Mouse (Mus musculus) forebrain, embryonic 15.5 days (tissue): ENCODE results near the gene Abraxas2. TPM values are rescaled to one million over a fixed set of nuclear protein-coding genes. Genes with fewer than 3 reads are reported as not detected.

Experiments used
- ATAC-seq: fragments of 200-750 bp; cut with Nextera tagmentation; replicated peaks from 2 replicates; pipeline ENCODE4 v1.8.0; 2017; ENCODE audit warnings: mild to moderate bottlenecking, moderate TSS enrichment, moderate library complexity
- H3K27ac ChIP-seq: fragments of 300-500 bp; sonication (generic); replicated peaks from 2 replicates; pipeline ENCODE4 v1.5.1; 2015; ENCODE audit warnings: mild to moderate bottlenecking, inconsistent platforms
- H3K27me3 ChIP-seq: fragments of 300-500 bp; sonication (generic); 2 replicates; pipeline ENCODE4 v1.6.1; 2015; ENCODE audit warnings: inconsistent platforms
- H3K36me3 ChIP-seq: fragments of 300-500 bp; sonication (generic); 2 replicates; pipeline ENCODE4 v1.6.1; 2015; ENCODE audit warnings: mild to moderate bottlenecking, inconsistent platforms
- H3K4me1 ChIP-seq: fragments of 300-500 bp; sonication (generic); 2 replicates; pipeline ENCODE4 v1.6.1; 2015; ENCODE audit warnings: inconsistent platforms
- H3K4me2 ChIP-seq: fragments of 300-500 bp; sonication (generic); replicated peaks from 2 replicates; pipeline ENCODE4 v1.6.1; 2015; ENCODE audit warnings: mild to moderate bottlenecking, inconsistent platforms
- H3K4me3 ChIP-seq: fragments of 300-500 bp; sonication (generic); 2 replicates; pipeline ENCODE4 v1.5.1; 2015; ENCODE audit warnings: mild to moderate bottlenecking, inconsistent platforms
- H3K9ac ChIP-seq: fragments of 300-500 bp; sonication (generic); replicated peaks from 2 replicates; pipeline ENCODE4 v1.6.1; 2015; ENCODE audit warnings: mild to moderate bottlenecking, inconsistent platforms
- H3K9me3 ChIP-seq: fragments of 300-500 bp; sonication (generic); 2 replicates; pipeline ENCODE4 v1.6.1; 2016; ENCODE audit warnings: inconsistent platforms
- WGBS: fragments of 180-500 bp; shearing (Covaris S2); methylation state at CpG from one replicate; pipeline ENCODE4 v1.1.7; 2015; ENCODE audit warnings: mixed read lengths; 5-methylcytosine and 5-hydroxymethylcytosine counted together
- polyA plus RNA-seq: library from polyadenylated mRNA; unstranded; fragments of >200 nt; fragmentation: Nextera tagmentation; extraction: Ambion mirVana; gene quantifications from 2 replicates; pipeline ENCODE4 v1.2.1, GENCODE M21; 2015

The Abraxas2 gene
- 40.0 and 42.6 TPM in 2 replicates for polyA plus RNA-seq

DNA sequence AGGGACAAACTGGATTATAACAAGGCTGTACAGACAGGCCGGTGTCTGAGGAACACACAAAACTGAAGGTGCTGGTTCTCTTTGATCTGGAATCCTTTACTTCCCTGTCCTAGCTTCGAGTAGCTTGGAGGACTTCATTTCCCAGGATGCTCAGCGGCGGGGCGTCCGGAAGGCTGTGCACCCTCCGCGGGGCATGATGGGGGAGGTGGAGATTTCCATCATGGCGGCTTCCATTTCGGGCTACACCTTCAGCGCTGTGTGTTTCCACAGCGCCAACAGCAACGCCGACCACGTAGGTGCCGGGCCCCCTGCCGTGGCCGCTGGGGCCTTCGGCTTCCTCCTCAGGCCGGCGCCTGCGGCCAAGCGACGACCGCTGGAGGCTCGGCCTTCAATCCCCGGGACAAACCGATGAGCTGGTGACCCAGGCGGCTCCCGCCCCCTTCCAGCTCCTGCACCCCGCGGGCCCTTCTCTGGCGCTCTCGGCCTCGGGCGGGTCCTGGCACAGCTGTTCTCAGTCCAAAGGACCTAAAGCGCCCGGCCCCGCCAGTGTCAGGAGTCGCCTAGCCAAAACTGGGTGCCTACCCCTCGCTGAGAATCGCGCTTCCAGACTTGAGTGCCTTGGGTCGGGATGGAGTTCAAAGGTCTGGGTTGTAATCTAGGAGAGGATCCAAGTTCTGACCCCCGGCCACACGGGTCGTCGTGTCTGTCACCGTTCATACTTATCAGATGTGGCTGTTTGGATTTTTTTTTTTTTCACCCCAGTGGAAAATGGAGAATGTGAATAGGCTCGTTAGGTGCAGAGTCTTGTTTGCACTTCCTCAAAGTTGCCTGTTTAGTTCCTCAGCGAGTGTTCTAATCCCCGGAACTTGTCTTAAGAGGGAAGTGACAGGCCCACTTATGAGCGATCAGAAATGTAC is at the start of gene Abraxas2:
Abraxas2 (plus strand) TSS at position 184 of the 917 bp plus-strand sequence.
- Histone ChIP-seq H3K4me3 (peak within 1 kb of the TSS; percentile 94), H3K27ac (peak within 1 kb of the TSS; percentile 80), H3K9me3 (no peaks in the 10 kb centered on the region), H3K27me3 (no peaks in the 10 kb centered on the region), H3K36me3 (no peaks in the 10 kb centered on the region), H3K4me1 (peaks cover 17% of the 10 kb centered on the region), H3K4me2 (peak within 1 kb of the TSS; percentile 70), H3K9ac (peak within 1 kb of the TSS; percentile 91)
- peak; percentile 97 for ATAC-seq
- 1% methylated on average over 53 of the region's 53 CpGs for WGBS

DNA sequence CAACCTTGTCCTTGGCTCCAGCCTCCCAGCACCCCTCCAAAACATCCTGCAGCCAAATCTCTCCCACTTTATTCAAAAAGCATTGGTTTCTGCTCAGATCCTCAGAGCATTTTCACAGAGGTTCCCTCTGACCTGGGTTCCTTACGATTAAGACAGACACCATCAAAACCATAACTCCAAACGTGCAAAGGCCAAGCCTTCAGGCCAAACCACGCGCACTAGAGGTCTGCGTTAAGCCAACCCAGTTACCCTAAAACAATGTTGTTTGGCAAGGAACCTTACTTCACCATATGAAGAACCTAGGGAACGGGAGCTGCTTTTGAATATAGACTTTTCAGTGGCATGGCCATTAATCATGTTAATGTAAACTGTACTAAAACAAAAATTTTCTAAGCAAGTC is 49.3 kb upstream of the Abraxas2 start:
- H3K9ac ChIP-seq = 0 out of 2 replicates have a peak overlapping the region, but pooled peaks have one; percentile 27
- no peaks in the 10 kb centered on the region for H3K27me3 ChIP-seq
- peaks cover 86% of the 10 kb centered on the region for H3K4me1 ChIP-seq
- WGBS = 13% methylated on average over 6 of the region's 6 CpGs
- H3K4me2 ChIP-seq = peak overlapping the region; percentile 76
- no peak overlapping the region for H3K4me3 ChIP-seq
- H3K9me3 ChIP-seq = no peaks in the 10 kb centered on the region
- peak overlapping the region; percentile 88 for H3K27ac ChIP-seq
- H3K36me3 ChIP-seq = no peaks in the 10 kb centered on the region
- ATAC-seq = no peak

DNA sequence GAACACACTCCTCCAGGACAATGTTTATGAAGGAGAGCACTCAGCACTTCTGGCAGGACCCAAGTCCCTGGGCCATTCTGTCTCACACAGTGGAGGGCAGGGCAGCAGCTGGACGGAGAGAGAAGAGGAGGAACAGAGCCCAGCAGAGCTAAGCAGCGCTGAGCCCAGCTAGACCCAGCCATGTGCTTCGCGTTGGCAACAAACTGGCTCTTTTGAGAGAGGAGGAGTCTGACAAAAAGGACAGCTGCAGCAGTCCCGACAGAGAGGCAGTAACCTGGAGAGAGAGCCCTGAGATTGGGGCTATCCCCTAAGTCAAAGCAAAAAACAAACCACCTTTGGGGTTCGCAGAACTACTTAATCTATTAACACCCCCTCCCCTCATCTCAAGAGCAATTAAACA is 48.7 kb upstream of the Abraxas2 start:
- Histone ChIP-seq H3K27ac (peak overlapping the region; percentile 88), H3K4me1 (peaks cover 83% of the 10 kb centered on the region), H3K4me2 (peak overlapping the region; percentile 76), H3K27me3 (no peaks in the 10 kb centered on the region), H3K4me3 (0 out of 2 replicates have a peak overlapping the region, but pooled peaks have one; percentile 4), H3K9ac (peak overlapping the region; percentile 2; the same call in 1 of the 2 replicates), H3K36me3 (no peaks in the 10 kb centered on the region), H3K9me3 (no peaks in the 10 kb centered on the region)
- ATAC-seq = peak; percentile 46
- WGBS = 10% methylated on average over 6 of the region's 6 CpGs

DNA sequence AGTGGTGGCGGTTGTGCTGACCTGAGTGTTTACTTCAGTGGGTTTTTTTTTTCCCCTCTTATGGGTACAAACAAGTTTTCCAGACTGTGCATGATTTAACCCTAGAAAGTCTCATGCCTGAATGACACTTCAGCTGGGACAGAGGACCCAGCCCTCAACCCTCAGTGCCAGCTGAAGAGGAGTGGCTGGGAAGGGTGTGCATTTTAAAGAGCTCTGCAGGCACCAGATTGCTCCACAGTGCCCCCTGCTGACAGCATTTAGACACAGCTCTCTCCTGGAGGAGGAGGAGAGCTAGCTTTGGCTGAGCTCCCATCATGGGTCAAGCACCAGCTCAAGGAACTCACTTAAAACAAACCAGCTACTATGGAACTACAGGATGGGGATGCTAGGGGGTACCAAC is 48.1 kb upstream of the Abraxas2 start:
- H3K36me3 ChIP-seq = no peaks in the 10 kb centered on the region
- H3K9me3 ChIP-seq = no peaks in the 10 kb centered on the region
- H3K9ac ChIP-seq = 0 out of 2 replicates have a peak overlapping the region, but pooled peaks have one; percentile 2
- peaks cover 79% of the 10 kb centered on the region for H3K4me1 ChIP-seq
- ATAC-seq = peak; percentile 39; the same call in 1 of the 2 replicates
- no peaks in the 10 kb centered on the region for H3K27me3 ChIP-seq
- 45% methylated on average over 1 of the region's 1 CpGs for WGBS
- H3K27ac ChIP-seq = peak overlapping the region; percentile 88
- peak overlapping the region; percentile 76 for H3K4me2 ChIP-seq
- 0 out of 2 replicates have a peak overlapping the region, but pooled peaks have one; percentile 80 for H3K4me3 ChIP-seq

DNA sequence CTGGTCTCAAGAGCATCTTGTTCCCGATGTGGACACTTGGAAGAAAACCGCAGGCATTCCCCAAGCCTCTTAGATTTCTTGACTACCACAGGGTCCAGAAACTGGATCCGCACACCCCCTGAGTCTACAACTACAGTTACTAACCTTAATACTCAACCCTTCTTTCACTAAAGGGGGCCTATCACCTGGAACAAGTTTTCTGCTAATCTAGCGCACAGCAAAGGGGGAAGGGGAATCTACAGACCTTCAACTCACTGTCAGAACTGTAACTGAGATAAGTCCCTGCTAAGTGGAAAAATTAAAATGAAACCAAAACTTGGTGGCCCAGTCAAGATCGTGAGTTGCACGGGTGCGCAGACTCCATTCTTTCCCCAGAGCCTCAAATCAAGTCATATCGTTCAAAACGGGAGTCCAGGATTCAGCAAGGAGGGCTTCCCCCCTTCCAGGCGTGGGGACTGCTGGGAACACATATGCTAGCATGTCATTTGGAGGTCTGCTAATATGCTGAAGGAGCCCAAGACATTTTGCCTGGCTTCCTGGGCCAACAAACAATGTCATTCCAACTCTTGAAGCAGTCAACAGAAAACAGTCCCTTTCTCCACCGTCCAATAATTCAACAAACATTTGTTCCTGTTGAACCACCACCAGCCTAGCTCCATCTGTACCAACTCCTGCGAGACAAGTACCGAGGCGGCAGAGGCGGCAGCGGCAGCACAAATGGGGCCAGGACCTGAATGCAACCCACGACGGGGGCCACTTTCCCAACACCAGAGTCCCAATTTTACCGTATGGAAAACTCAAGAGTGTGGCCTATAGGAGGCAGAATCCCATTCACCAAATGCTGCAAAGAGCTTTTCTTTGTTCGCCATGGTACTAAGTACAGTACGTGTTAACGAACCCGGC is 47.1 kb upstream of the Abraxas2 start:
- no peak for ATAC-seq
- no peaks in the 10 kb centered on the region for H3K27me3 ChIP-seq
- H3K9me3 ChIP-seq = no peaks in the 10 kb centered on the region
- peak overlapping the region; percentile 80 for H3K4me3 ChIP-seq
- 9% methylated on average over 23 of the region's 23 CpGs for WGBS
- H3K4me2 ChIP-seq = peak overlapping the region; percentile 76
- peak overlapping the region; percentile 92 for H3K27ac ChIP-seq
- H3K9ac ChIP-seq = peak overlapping the region; percentile 80
- H3K4me1 ChIP-seq = peaks cover 74% of the 10 kb centered on the region
- no peaks in the 10 kb centered on the region for H3K36me3 ChIP-seq

DNA sequence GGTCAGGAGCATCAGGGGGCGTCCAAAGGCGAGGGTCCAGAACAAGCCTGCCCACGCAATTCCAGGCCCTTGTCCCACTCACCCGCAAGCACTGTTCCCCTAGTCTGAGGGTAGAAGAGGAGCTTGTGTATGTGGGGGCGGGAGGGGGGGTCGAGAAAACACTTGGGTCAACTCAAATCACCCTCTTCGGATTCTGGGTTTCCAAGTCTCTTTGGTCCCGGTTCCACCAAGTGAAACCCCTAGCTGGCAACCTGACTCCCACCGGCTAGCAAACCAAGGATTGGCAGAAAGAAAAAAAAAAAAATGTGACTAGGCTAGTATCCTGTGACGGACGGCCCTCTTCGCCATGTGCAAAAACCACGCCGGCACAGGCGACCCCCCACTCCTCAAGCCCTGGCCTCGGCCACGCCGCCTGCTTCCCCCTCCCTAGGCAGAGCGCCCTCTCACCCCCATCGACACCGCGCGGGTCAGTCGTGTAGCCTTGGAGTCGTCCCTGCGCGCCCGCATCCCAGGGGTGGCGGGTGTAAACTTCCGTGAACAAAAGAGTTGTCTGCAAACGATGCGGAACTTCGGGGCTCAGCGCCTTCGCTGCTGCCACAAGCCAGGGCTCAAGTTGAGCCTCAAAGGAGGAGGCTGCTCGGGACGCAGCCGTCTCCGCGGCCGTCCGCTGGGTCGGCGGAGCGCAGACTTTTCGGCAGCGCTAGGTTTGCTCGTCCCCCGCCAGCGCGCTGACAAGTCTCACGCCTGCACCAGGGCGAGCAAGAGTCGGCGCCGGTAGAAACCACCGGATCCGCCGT is 46.2 kb upstream of the Abraxas2 start:
- Histone ChIP-seq H3K9ac (peak overlapping the region; percentile 80), H3K27ac (peak overlapping the region; percentile 92), H3K4me3 (peak overlapping the region; percentile 80), H3K4me1 (peaks cover 68% of the 10 kb centered on the region), H3K36me3 (no peaks in the 10 kb centered on the region), H3K4me2 (peak overlapping the region; percentile 76), H3K9me3 (no peaks in the 10 kb centered on the region), H3K27me3 (no peaks in the 10 kb centered on the region)
- peak; percentile 14 for ATAC-seq
- under 1% methylated on average over 59 of the region's 59 CpGs for WGBS

DNA sequence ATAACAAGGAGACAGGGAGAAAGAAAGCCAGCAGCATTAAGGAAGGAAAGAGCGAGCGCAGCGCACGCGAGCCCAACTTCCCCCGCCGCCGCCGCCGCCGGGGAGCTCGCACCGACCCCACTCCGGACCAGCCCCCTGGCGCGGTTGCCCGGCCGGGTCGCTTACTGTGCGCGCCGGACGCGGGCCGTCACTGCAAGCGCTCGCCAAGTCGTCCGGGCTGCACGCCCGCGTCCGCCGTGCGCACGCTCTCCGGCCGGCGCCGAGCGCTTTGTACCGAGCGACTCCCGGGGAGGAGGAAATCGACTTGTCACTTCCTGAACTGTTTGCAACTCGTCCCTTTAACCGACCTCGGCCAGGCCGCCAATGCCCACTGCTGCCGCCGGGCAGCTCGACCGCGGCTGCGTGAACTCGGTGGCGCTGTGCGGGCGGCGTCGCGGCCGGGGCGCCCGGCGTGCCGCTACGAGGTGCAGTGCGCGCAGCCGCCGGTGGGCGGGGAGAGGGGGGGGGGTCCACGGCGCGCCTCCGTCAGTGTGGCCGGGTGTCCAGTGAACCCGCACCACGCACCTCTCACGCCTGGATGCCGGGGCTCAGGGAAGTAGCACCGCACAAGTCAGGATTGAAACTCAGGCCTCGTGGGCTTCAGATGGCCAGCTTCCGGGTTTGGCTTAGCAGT is 45.5 kb upstream of the Abraxas2 start, which contains the start of gene Fam53b:
Fam53b (minus strand) TSS at position 471 of the 673 bp plus-strand sequence.
- WGBS = under 1% methylated on average over 84 of the region's 85 CpGs
- peak within 1 kb of the TSS; percentile 92 for H3K27ac ChIP-seq
- peak within 1 kb of the TSS; percentile 80 for H3K9ac ChIP-seq
- H3K4me2 ChIP-seq = peak within 1 kb of the TSS; percentile 76
- peak within 1 kb of the TSS; percentile 80 for H3K4me3 ChIP-seq
- H3K36me3 ChIP-seq = no peaks in the 10 kb centered on the region
- H3K9me3 ChIP-seq = no peaks in the 10 kb centered on the region
- ATAC-seq = peak; percentile 49
- H3K4me1 ChIP-seq = peaks cover 60% of the 10 kb centered on the region
- H3K27me3 ChIP-seq = no peaks in the 10 kb centered on the region

DNA sequence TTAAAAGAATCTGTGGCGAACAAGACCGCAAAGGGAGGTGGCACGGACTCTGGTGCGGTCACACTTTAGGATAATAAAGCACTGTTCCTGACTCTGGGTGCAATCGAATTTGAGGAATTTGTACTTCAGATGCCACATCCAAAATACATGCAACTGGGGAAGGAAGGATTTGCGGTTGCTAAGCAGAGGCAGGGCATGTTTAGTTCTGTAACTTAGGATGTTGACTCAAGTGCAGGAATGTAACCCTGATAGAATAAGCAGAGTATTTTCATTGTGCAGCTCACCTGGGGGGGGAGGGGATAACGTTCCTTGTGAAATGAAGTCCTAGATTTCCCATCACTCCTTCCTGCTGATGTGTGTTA is 45.0 kb upstream of the Abraxas2 start:
- Histone ChIP-seq H3K4me3 (peak overlapping the region; percentile 80), H3K36me3 (no peaks in the 10 kb centered on the region), H3K4me1 (peaks cover 55% of the 10 kb centered on the region), H3K9me3 (no peaks in the 10 kb centered on the region), H3K27me3 (no peaks in the 10 kb centered on the region), H3K27ac (peak overlapping the region; percentile 92), H3K4me2 (peak overlapping the region; percentile 76), H3K9ac (peak overlapping the region; percentile 80)
- no peak for ATAC-seq
- 1% methylated on average over 7 of the region's 7 CpGs for WGBS

DNA sequence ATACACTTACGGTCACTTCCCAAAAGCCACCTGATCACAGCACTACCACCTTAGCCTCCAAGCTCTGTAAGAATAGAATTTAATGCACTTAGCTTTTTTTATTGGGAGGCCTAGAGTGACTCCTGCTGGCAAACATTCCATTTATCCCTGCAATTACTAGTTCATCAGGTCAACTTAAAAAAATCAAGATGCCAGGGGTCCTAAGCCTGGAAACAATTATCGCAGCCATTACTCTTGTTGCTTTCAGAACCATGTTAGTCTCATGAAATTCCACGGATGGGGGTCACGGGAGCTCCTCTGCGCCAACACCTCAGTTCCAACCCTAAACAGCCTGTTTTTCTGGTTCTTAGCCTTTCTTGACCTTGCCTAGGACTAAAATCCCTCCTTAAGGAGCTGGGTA is 43.9 kb upstream of the Abraxas2 start:
- H3K27ac ChIP-seq = no peak overlapping the region
- no peak overlapping the region for H3K4me2 ChIP-seq
- peaks cover 45% of the 10 kb centered on the region for H3K4me1 ChIP-seq
- H3K9me3 ChIP-seq = no peaks in the 10 kb centered on the region
- no peaks in the 10 kb centered on the region for H3K36me3 ChIP-seq
- ATAC-seq = no peak
- H3K27me3 ChIP-seq = no peaks in the 10 kb centered on the region
- no peak overlapping the region for H3K4me3 ChIP-seq
- WGBS = 77% methylated on average over 5 of the region's 5 CpGs
- H3K9ac ChIP-seq = no peak overlapping the region

DNA sequence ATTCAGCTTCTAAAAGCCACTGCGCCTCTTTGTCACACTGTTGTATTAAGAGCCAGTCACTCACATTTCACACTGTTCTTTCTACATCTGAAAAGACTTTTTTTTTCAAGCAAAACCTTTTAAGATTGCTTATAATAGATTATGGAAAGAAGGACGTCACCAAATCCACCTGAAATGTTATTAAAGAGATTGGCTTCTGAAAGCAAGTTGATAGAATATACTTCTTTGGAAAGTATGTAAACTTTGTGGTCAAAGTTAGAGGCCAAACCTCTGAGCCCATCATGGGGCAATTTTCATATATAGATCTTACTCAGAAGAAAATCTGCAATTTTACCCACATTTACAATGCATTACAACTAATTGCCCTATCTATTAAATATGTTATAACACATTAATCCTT is 42.5 kb upstream of the Abraxas2 start:
- Histone ChIP-seq H3K27ac (no peak overlapping the region), H3K4me2 (no peak overlapping the region), H3K27me3 (no peaks in the 10 kb centered on the region), H3K9me3 (no peaks in the 10 kb centered on the region), H3K9ac (no peak overlapping the region), H3K4me1 (peaks cover 34% of the 10 kb centered on the region), H3K36me3 (no peaks in the 10 kb centered on the region), H3K4me3 (no peak overlapping the region)
- no peak for ATAC-seq
- 29% methylated on average over 2 of the region's 2 CpGs for WGBS

DNA sequence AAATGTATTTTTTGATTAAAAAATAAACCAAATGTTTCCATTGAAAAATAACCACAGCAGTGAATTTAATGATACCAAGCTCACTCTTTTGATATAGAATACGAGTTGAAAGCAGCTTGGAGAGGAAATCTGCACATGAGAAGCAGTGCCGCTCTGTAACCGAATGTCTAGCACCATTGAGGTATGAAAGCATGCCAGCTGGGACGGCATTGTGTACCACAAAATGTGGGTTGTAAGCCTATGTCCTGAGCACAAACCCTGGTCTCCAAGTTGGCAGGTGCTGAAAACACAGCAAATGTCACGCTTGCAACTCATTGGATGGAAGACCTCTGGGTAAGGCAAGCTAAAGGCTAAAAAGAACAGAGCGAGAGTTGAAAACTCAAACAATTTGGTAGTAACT is 42.0 kb upstream of the Abraxas2 start:
- H3K9ac ChIP-seq = no peak overlapping the region
- H3K36me3 ChIP-seq = no peaks in the 10 kb centered on the region
- no peak for ATAC-seq
- H3K4me2 ChIP-seq = no peak overlapping the region
- no peak overlapping the region for H3K4me3 ChIP-seq
- H3K9me3 ChIP-seq = no peaks in the 10 kb centered on the region
- WGBS = 42% methylated on average over 6 of the region's 6 CpGs
- no peaks in the 10 kb centered on the region for H3K27me3 ChIP-seq
- H3K27ac ChIP-seq = peak overlapping the region; percentile 62; the same call in 1 of the 2 replicates
- H3K4me1 ChIP-seq = peaks cover 29% of the 10 kb centered on the region
